Mouse (Mus musculus) left cerebral cortex, postnatal 14 days (tissue): ENCODE results near the gene Dlg1. TPM values are rescaled to one million over a fixed set of nuclear protein-coding genes. Genes with fewer than 3 reads are reported as not detected.
A peak's percentile ranks its signal among the peaks of the same experiment; 100 is the strongest.

Experiments used
- DNase-seq, 2 experiments: peaks; one replicate each; pipeline ENCODE4 v3.0.0; 2021 to 2022; ENCODE audit warnings: low spot score in 2 of 2, mixed read lengths in 1 of 2
- intact Hi-C: fragments of 180-260 bp; cut with DNase I; formaldehyde crosslinking; loops from one replicate; pipeline ENCODE4 v1.15.1; 2025
- total RNA-seq, 2 experiments: library from RNA; stranded (reverse); gene quantifications; 2 replicates each; pipeline ENCODE4 v1.2.3; 2021

The Dlg1 gene
- total RNA-seq, 2 experiments from 2014 or later, result 148 to 158 TPM

DNA sequence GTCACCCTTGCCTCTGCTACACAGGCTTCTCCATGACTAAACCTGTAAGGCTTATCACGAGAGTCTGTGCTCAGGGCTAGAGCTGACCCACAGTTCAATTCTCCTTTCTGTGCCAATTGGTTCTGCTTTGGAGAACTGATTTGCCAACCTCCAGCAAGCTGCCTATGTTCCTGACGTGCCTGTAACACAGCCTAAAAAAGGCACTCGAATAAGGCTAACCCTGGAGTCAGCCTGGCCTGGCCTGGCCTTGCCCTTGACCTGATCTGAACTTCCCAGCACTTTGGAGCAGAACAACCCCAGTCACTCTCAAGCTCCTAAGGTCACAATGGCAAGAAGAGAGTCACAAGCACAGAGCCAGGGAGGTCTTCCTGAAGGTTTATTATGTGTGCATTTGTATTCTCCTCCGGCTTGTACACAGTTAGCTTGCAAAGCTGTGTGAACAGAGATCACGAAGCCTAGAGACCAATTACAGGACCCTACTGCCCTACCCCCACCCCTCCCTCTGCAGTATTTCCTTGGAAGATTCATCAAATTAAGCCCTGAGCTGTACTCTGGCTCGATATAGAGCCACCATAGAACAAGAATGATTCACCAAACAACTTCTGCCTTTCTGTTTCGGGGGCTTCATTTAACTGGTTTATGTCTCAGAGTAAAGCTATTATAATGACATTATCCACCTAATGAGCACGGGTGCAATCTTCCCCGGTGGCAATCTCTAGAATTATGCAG lies 11.0 kb upstream of the Dlg1 start:
- DNase-seq, result no peak
- intact Hi-C loops, result no loop called here

DNA sequence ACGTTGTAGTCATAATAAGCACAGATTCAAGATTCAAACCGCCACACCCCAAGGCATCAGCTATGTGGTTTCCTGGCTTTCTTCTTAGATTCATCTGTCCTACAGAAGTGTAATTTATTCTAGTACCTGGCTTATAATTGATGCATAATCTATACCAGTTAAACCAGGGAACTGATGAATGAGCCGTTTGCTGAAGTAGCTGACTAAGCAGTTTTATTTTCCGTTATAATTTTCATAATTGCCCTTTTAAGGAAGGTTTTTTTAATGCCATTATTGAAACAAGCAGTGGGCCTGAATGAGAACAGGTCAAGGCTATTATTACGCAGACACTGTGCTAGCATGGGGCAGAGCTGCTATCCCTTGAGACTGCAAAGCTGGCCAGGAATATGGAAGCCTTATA lies 9.6 kb upstream of the Dlg1 start:
- DNase-seq, result no peak
- intact Hi-C loops, result no loop called here

- intact Hi-C loops, result no loop called here
- DNase-seq, result no peak
Observed at GRCm38 (mm10) chr16:31654021-31654420, 9.2 kb upstream of the Dlg1 start.

DNA sequence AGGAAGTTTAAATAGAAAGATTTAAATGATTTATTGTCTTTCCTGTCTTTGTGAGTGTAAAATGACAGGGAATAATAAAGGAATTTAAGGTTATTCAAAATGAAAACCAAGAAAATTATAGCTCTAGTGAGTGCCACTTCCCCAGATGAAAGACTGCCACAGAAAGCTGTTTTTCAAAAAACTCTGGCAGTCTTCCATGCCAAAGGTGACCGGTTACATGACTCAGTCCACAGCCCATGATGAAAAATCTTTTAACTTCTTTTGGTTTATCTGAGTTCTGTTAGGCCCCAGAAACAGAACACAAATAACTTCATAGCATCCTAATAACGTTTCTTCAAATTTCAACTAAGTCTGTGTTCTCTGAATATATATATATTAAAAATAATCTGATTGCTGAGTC lies 7.7 kb upstream of the Dlg1 start:
- no peak for DNase-seq
- intact Hi-C loops, result no loop called here

DNA sequence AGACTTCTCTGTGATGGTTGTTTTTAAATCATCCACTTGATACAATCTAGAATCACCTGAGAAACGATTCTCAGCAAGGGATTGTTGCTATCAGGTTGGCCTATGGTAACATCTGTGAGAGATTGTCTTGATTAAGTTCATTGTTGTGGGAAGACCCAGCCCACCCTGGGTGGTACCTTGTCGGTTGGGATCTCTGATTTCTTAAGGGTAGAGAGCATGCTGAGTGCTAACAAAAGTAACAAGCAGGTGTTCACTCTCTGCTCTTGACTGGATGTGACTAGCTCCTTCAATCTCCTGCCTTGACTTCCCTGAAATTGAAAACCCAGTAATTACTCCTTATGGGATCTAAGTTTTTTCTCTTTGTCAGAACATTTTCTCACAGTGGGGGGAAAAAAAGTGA lies 5.7 kb upstream of the Dlg1 start:
- intact Hi-C loops, result no loop called here

DNA sequence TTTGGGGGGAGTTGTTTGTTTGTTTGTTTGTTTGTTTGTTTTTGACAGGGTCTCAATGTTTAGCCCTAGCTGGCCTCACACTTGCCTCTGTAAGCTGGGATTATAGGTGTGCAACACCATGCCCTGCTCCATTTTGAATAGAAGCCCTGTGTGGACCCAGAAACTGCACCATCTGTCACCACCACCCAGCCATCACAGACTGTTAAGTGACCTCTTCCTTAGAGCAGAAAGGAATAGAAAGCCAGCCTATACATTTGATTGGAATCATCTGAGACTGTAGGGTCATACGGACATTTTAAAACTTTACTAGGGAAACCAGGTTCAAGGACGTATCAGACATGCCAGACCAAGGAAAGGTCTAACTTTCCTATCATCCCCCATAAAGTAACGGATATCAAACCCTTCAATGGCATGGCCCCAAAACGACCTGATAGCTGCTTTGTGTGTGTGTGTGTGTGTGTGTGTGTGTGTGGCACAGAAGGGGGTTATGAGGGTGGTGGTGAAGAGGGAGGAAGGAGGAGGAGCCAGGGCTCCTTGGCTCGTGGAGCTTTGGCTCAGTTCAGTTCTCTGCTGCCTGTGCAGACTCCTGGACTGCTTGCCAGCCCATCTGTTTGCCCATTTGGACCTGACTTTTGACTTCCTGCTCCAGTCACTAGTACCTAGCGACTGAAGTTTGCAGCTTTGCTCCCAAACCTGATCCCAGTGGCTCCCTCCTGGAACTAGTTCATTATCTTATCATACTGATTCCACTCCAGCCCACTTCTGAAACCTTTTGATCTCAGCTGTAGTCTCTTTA lies 4.5 kb upstream of the Dlg1 start:
- intact Hi-C loops, result no loop called here

More for the DNA sequence above, 5.7 kb upstream of the Dlg1 start:
- no peak for DNase-seq

GRCm38 (mm10) chr16:31659453-31659852 lies 3.8 kb upstream of the Dlg1 start:
- no peak for DNase-seq
- intact Hi-C loops, result no loop called here

More for the DNA sequence above, 4.5 kb upstream of the Dlg1 start:
- no peak for DNase-seq

- DNase-seq, result no peak
- intact Hi-C loops, result no loop called here
Observed at GRCm38 (mm10) chr16:31662556-31663378, 476 bp upstream of the Dlg1 start.

GRCm38 (mm10) chr16:31664287-31664597 lies 999 bp downstream of the Dlg1 start:
- intact Hi-C loops, result no loop called here
- DNase-seq, result no peak

DNA sequence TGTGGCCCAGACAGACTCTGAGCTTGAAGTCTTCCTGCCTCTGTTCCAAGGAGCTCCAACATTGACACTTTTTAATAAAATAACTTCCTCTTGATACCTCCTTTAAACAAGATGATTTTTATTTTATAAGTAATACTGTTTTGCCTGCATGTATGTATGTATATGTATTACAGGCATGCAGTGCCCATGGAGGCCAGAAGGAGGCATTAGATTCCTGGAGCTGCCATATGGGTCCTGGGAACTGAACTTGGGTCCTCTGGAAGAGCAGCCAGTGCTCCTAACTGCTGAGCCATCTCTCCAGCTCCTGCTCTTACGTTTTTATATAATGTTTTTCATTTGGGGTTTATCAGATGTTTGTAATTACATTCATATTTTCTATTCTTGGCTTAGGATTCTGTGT lies 9.0 kb downstream of the Dlg1 start:
- DNase-seq, result no peak
- intact Hi-C loops, result no loop called here

GRCm38 (mm10) chr16:31677463-31677862 lies 14.2 kb downstream of the Dlg1 start:
- no peak for DNase-seq
- intact Hi-C loops, result no loop called here

DNA sequence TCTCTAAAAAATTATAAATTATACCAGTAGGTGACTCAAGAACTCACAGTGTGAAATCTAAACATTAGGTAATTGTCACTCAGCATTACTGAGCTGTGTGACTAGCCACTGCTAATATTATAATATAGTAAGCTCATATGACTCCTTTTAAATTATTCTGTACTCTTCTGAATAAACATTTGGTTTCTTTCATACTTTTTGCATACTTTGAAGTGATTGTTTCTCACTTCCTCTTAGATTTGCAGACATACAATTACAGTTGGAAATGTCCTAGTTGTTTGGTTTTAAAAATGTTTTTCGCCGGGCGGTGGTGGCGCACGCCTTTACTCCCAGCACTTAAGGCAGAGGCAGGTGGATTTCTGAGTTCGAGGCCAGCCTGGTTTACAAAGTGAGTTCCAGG lies 19.0 kb downstream of the Dlg1 start:
- no peak for DNase-seq
- intact Hi-C loops, result no loop called here

- no peak for DNase-seq
- intact Hi-C loops, result no loop called here
Observed at GRCm38 (mm10) chr16:31683670-31684430, 20.6 kb downstream of the Dlg1 start.

- intact Hi-C loops, result no loop called here
- DNase-seq, result no peak
Observed at GRCm38 (mm10) chr16:31684771-31685170, 21.5 kb downstream of the Dlg1 start.

DNA sequence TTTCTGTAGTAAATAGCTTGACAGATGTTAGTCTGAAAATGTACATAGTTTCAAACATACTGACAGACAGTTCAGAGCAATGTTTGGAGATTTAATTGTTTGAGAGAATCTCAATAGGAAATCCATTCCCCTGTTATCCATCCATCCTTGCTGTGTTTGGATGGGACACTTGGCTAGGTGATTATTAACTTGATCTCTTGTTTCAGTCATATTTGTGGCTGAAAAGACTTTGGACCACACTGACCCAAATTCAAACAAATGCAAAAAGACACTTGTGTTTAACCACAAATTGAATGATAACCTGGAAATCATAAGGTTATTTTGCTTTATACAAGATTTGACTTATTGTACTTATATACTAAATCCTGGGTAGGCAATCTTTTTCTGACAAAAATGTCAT lies 24.5 kb downstream of the Dlg1 start:
- intact Hi-C loops, result no loop called here
- DNase-seq, result no peak

GRCm38 (mm10) chr16:31695286-31696020 lies 32.2 kb downstream of the Dlg1 start:
- intact Hi-C loops, result no loop called here
- peak; percentile 62 to 75 for DNase-seq

DNA sequence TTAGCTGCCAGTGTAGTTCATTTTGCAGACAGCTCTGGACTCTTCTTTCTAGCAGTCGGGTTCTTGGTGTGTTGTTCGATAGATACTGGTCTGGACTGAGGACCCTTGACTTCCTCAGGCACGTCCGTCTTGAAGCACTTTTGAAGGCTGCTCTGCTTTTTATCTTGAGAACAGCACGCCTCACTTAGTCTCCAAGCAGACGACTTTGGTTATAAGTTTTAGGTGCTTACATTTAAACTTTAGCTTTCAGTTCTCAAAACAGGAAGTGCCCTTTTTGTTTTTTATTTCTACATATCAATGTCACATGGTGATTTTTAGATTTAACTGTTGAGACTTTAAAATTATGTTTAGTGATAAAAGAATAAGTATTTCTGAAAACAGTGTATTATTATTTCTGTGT lies 33.1 kb downstream of the Dlg1 start:
- DNase-seq, result no peak
- intact Hi-C loops, result no loop called here

- peak; percentile 6 to 38 for DNase-seq
- intact Hi-C loops, result no loop called here
Observed at GRCm38 (mm10) chr16:31697341-31697740, 34.1 kb downstream of the Dlg1 start.

DNA sequence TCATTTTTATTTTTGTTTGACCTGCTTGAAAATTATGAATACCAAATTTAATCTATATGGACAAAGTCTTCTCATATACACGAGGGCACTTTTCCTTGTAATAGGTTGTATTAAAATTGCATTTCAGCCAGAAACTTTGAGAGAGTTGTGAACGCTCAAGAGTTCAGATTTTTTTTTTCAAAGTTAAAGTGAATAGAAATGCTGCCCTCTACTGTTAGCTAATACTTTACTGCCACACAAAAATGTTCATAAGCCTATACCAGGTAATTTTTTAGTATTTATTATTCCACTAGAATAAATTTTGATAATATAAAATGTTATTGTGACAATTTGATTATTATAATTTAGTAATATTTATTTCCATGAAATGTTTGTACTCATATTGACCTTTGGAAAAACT lies 42.0 kb downstream of the Dlg1 start:
- DNase-seq, result peak in 1 of 2 experiments; percentile 23
- intact Hi-C loops, result no loop called here
